Mouse (Mus musculus) heart, postnatal 25 days (tissue): Measurements from ENCODE around the gene Gm21861. TPM values are rescaled to one million over a fixed set of nuclear protein-coding genes. Genes with fewer than 3 reads are reported as not detected.
"Not testable (repeated sequence)": the region's sequence is repeated elsewhere in the genome, so short reads cannot be mapped to it uniquely, and the experiment has no call there.

Source experiments
- DNase-seq: peaks from one replicate; pipeline ENCODE4 v3.0.0; 2022; ENCODE audit warnings: low spot score
- intact Hi-C: fragments of 180-260 bp; cut with DNase I; formaldehyde crosslinking; loops from one replicate; pipeline ENCODE4 v1.15.1; 2025
- total RNA-seq, 2 experiments: library from RNA; stranded (reverse); gene quantifications; 2 replicates each; pipeline ENCODE4 v1.2.3; 2021

Gm21861 gene
- not detected for total RNA-seq

DNA sequence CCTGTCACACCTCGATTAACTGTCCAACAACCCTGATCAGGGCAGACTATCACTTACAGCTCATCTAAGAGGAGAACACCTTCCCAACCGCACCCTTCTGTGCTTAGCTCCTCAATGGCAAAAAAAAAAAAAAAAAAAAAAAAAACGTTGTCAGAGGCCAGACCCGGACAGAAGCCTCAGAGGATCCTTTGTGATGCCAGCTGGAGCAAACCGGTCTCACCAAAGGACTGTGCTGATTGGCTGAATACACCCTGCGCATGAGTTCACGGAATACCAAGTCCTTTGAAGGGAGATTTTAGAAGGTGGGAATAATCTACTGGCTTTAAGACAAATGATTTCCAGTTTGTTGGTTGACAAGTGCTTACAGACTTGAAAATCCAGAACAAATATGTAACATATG lies at the start of gene Gm21861:
Gene Gm21861, minus strand, starts transcription at position 101 of the 400 bp plus-strand sequence.
- intact Hi-C loops, DNase-seq: not testable (repeated sequence)
